Mouse (Mus musculus): ENCODE results near the gene Tmem266. TPM values are rescaled to one million over a fixed set of nuclear protein-coding genes. Genes with fewer than 3 reads are reported as not detected.

Gene Tmem266
- polyA plus RNA-seq, 1 experiment, result 0.23 TPM

- no peak overlapping the region for H3K27ac ChIP-seq (ENCODE audit: insufficient read depth, low read depth, low read length)
- no peak for DNase-seq
- H3K36me3 ChIP-seq (ENCODE audit: control insufficient read depth, insufficient read depth, low read length), result no peaks in the 10 kb centered on the region
- WGBS, result 23% methylated on average over 5 of the region's 5 CpGs
- no peak for TF ChIP-seq POLR2A (IDR thresholded peaks at IDR 0.05; ENCODE audit: low read depth, low read length)
- TF ChIP-seq CTCF (conservative IDR thresholded peaks at IDR 0.05; ENCODE audit: insufficient read depth, insufficient read length, low read depth, low read length), result no peak
- H3K4me3 ChIP-seq (ENCODE audit: insufficient read depth, low read depth, low read length), result no peak overlapping the region
- no peaks in the 10 kb centered on the region for H3K27me3 ChIP-seq (replicated peaks; ENCODE audit: control insufficient read depth, insufficient read depth, low read length)
- H3K4me1 ChIP-seq (ENCODE audit: control insufficient read depth, insufficient read depth, low read length), result no peaks in the 10 kb centered on the region
Observed at GRCm38 (mm10) chr9:55332476-55332875, 5.8 kb downstream of the Tmem266 start.

GRCm38 (mm10) chr9:55332949-55333348, 6.2 kb downstream of the Tmem266 start:
- Histone ChIP-seq H3K27ac (ENCODE audit: insufficient read depth, low read depth, low read length) (no peak overlapping the region), H3K36me3 (ENCODE audit: control insufficient read depth, insufficient read depth, low read length) (no peaks in the 10 kb centered on the region), H3K4me3 (ENCODE audit: insufficient read depth, low read depth, low read length) (no peak overlapping the region), H3K27me3 (replicated peaks; ENCODE audit: control insufficient read depth, insufficient read depth, low read length) (no peaks in the 10 kb centered on the region), H3K4me1 (ENCODE audit: control insufficient read depth, insufficient read depth, low read length) (no peaks in the 10 kb centered on the region)
- peak; percentile 32 for DNase-seq
- 28% methylated on average over 7 of the region's 7 CpGs for WGBS
- TF ChIP-seq POLR2A (IDR thresholded peaks at IDR 0.05; ENCODE audit: low read depth, low read length), result no peak
- no peak; the same call in 1 of the 2 replicates for TF ChIP-seq CTCF (conservative IDR thresholded peaks at IDR 0.05; ENCODE audit: insufficient read depth, insufficient read length, low read depth, low read length)

- WGBS, result 72% methylated on average over 7 of the region's 7 CpGs
- no peak for DNase-seq
- no peaks in the 10 kb centered on the region for H3K36me3 ChIP-seq (ENCODE audit: control insufficient read depth, insufficient read depth, low read length)
- no peak overlapping the region for H3K27ac ChIP-seq (ENCODE audit: insufficient read depth, low read depth, low read length)
- H3K27me3 ChIP-seq (replicated peaks; ENCODE audit: control insufficient read depth, insufficient read depth, low read length), result no peaks in the 10 kb centered on the region
- H3K4me1 ChIP-seq (ENCODE audit: control insufficient read depth, insufficient read depth, low read length), result no peaks in the 10 kb centered on the region
- H3K4me3 ChIP-seq (ENCODE audit: insufficient read depth, low read depth, low read length), result no peak overlapping the region
- TF ChIP-seq POLR2A (IDR thresholded peaks at IDR 0.05; ENCODE audit: low read depth, low read length) (no peak), CTCF (conservative IDR thresholded peaks at IDR 0.05; ENCODE audit: insufficient read depth, insufficient read length, low read depth, low read length) (no peak)
Observed at GRCm38 (mm10) chr9:55344165-55344564, 17.5 kb downstream of the Tmem266 start.

GRCm38 (mm10) chr9:55345332-55345731, 18.6 kb downstream of the Tmem266 start:
- Histone ChIP-seq H3K4me3 (ENCODE audit: insufficient read depth, low read depth, low read length) (no peak overlapping the region), H3K27me3 (replicated peaks; ENCODE audit: control insufficient read depth, insufficient read depth, low read length) (no peaks in the 10 kb centered on the region), H3K27ac (ENCODE audit: insufficient read depth, low read depth, low read length) (no peak overlapping the region), H3K4me1 (ENCODE audit: control insufficient read depth, insufficient read depth, low read length) (no peaks in the 10 kb centered on the region), H3K36me3 (ENCODE audit: control insufficient read depth, insufficient read depth, low read length) (no peaks in the 10 kb centered on the region)
- TF ChIP-seq CTCF (conservative IDR thresholded peaks at IDR 0.05; ENCODE audit: insufficient read depth, insufficient read length, low read depth, low read length) (no peak), POLR2A (IDR thresholded peaks at IDR 0.05; ENCODE audit: low read depth, low read length) (no peak)
- DNase-seq, result no peak
- 92% methylated on average over 7 of the region's 7 CpGs for WGBS

GRCm38 (mm10) chr9:55348664-55349063, 22.0 kb downstream of the Tmem266 start:
- no peaks in the 10 kb centered on the region for H3K27me3 ChIP-seq (replicated peaks; ENCODE audit: control insufficient read depth, insufficient read depth, low read length)
- no peak for DNase-seq
- TF ChIP-seq POLR2A (IDR thresholded peaks at IDR 0.05; ENCODE audit: low read depth, low read length) (no peak), CTCF (conservative IDR thresholded peaks at IDR 0.05; ENCODE audit: insufficient read depth, insufficient read length, low read depth, low read length) (no peak)
- H3K36me3 ChIP-seq (ENCODE audit: control insufficient read depth, insufficient read depth, low read length), result no peaks in the 10 kb centered on the region
- H3K4me3 ChIP-seq (ENCODE audit: insufficient read depth, low read depth, low read length), result no peak overlapping the region
- H3K27ac ChIP-seq (ENCODE audit: insufficient read depth, low read depth, low read length), result no peak overlapping the region
- WGBS, result 78% methylated on average over 3 of the region's 3 CpGs
- no peaks in the 10 kb centered on the region for H3K4me1 ChIP-seq (ENCODE audit: control insufficient read depth, insufficient read depth, low read length)

- no peaks in the 10 kb centered on the region for H3K36me3 ChIP-seq (ENCODE audit: control insufficient read depth, insufficient read depth, low read length)
- no peaks in the 10 kb centered on the region for H3K27me3 ChIP-seq (replicated peaks; ENCODE audit: control insufficient read depth, insufficient read depth, low read length)
- TF ChIP-seq POLR2A (IDR thresholded peaks at IDR 0.05; ENCODE audit: low read depth, low read length), result no peak
- WGBS, result 66% methylated on average over 3 of the region's 3 CpGs
- H3K27ac ChIP-seq (ENCODE audit: insufficient read depth, low read depth, low read length), result no peak overlapping the region
- DNase-seq, result no peak
- no peaks in the 10 kb centered on the region for H3K4me1 ChIP-seq (ENCODE audit: control insufficient read depth, insufficient read depth, low read length)
- H3K4me3 ChIP-seq (ENCODE audit: insufficient read depth, low read depth, low read length), result no peak overlapping the region
Observed at GRCm38 (mm10) chr9:55354686-55355085, 28.0 kb downstream of the Tmem266 start.

- WGBS, result 66% methylated on average over 8 of the region's 8 CpGs
Observed at GRCm38 (mm10) chr9:55355270-55355834, 28.6 kb downstream of the Tmem266 start.

More at GRCm38 (mm10) chr9:55355270-55355834, 28.6 kb downstream of the Tmem266 start:
- no peak overlapping the region for H3K27ac ChIP-seq (ENCODE audit: insufficient read depth, low read depth, low read length)
- TF ChIP-seq CTCF (conservative IDR thresholded peaks at IDR 0.05; ENCODE audit: insufficient read depth, insufficient read length, low read depth, low read length), result no peak
- TF ChIP-seq POLR2A (IDR thresholded peaks at IDR 0.05; ENCODE audit: low read depth, low read length), result no peak
- H3K4me1 ChIP-seq (ENCODE audit: control insufficient read depth, insufficient read depth, low read length), result no peaks in the 10 kb centered on the region
- no peaks in the 10 kb centered on the region for H3K27me3 ChIP-seq (replicated peaks; ENCODE audit: control insufficient read depth, insufficient read depth, low read length)
- no peaks in the 10 kb centered on the region for H3K36me3 ChIP-seq (ENCODE audit: control insufficient read depth, insufficient read depth, low read length)
- DNase-seq, result no peak
- no peak overlapping the region for H3K4me3 ChIP-seq (ENCODE audit: insufficient read depth, low read depth, low read length)

Data from kidney, adult 2 months (tissue).